Mouse (Mus musculus) c-Kit-negative CD71-positive TER-119-positive erythroid progenitor cells, embryonic 14.5 days (primary cell): ENCODE results near the gene Mapk3.

Source experiments
- DNase-seq: peaks from one replicate; pipeline ENCODE4 v3.0.0-alpha.2; 2013; ENCODE audit warnings: low read depth, low spot score

The Mapk3 gene

GRCm38 (mm10) chr7:126802134-126802889, 42.9 kb downstream of the Mapk3 start:
- DNase-seq, result no peak

DNA sequence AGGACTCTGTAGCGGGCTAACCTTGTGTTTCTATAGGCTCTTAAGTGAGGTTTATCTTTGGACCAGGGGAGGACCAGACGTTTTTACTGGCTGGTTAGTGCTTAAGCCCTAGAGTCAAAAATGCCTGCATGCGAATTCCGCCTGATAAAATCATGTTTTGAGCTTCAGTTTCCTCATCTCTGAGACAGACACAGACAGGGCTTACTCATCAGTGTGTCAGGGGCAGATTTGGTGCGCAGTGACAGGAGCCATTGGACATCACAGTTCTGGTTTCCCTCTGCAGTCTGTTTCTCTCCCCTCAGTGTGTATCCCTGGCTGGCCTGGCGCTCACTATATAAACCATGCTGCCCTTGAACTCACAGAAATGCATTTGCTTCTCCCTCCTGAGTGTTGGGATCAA, 43.8 kb downstream of the Mapk3 start:
- DNase-seq, result no peak

DNA sequence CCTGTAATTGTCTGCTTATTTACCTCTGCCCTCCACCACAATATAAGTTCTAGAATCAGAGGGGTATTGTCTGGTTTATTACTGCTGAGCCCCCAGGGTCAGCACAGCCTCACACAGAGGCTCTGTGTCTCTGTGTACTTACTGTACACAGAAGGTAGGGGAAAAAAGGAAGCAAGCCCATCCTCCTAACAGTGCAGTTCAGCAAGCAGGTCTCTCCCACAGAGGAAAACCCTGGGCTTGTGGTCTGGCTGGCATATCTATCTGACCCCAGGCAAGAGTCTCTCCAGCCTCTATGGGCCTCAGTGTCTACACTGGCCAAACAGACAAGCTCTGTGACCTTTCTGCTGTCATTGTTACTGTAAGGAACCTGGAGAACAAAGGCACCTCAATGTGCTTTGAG, 44.4 kb downstream of the Mapk3 start:
- no peak for DNase-seq

DNA sequence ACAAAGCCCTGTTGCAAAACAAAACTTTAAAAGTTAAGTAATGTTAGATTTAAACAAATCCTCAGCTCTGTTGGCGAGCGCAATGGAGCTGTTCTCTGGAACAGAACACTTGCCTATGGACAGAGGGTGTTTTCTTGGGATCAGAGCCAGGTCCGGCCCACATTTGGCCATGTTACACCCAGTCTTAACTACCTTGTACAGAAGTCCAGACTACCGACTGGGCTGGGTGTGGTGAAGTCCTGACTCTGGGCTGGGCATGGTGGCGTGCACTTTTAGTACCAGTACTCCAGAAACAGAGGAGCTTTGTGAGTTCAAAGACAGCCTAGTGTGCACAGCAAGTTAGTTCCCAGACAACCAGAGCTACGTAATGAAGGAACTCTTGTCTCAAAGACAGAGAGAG, 47.6 kb downstream of the Mapk3 start:
- no peak for DNase-seq

GRCm38 (mm10) chr7:126807405-126807804, 48.0 kb downstream of the Mapk3 start:
- no peak for DNase-seq

- DNase-seq, result peak; percentile 61
Observed at GRCm38 (mm10) chr7:126808703-126809455, 49.5 kb downstream of the Mapk3 start.

GRCm38 (mm10) chr7:126809723-126810369, 50.4 kb downstream of the Mapk3 start:
- DNase-seq, result no peak
